Mouse (Mus musculus): ENCODE results near the gene Olfr1386.

- TF ChIP-seq CHD2 (IDR thresholded peaks at IDR 0.05; ENCODE audit: low read length) (no peak), ZC3H11A (IDR thresholded peaks at IDR 0.05; ENCODE audit: low read depth, low read length) (no peak), POLR2AphosphoS2 (IDR thresholded peaks at IDR 0.05; ENCODE audit: low read length) (no peak), EP300 (IDR thresholded peaks at IDR 0.05; ENCODE audit: low read depth in 1 of 2, low read length in 2 of 2) (no peak)
Measured at GRCm38 (mm10) chr11:49518086-49518485, 53.2 kb downstream of the Olfr1386 start.
